Mouse (Mus musculus): ENCODE data around the gene Upp2. TPM values are rescaled to one million over a fixed set of nuclear protein-coding genes. Genes with fewer than 3 reads are reported as not detected.

Upp2 gene
- total RNA-seq, 1 experiment = 0.67 TPM

DNA sequence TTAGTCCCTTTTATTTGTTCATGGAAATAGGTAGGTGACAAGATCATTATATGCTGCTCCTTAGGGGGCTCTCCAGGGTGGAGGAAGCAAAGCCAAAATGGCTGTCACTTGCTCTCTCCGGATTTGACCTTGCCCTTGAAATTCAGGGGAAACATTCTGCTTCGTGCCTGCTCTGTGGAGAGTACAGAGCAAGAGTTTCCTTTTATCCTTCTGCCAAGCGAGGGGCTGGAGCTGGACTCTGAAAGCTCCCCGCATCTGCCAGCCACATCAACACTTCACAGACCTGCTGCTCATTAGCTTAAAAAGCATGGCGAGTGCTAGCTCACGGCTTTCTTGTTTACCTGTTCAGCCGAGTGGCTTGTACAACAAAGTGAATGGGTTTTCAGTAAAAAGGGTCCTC lies 220.3 kb downstream of the Upp2 start:
- Histone ChIP-seq H3K36me3 (ENCODE audit: control insufficient read depth, insufficient read depth, low read length, poor library complexity, severe bottlenecking) (no peaks in the 10 kb centered on the region), H3K9ac (ENCODE audit: insufficient read depth, low read depth, low read length, poor library complexity, severe bottlenecking) (no peak overlapping the region), H3K9me3 (ENCODE audit: control insufficient read depth, insufficient read depth, low read depth, low read length) (no peaks in the 10 kb centered on the region), H3K27ac (ENCODE audit: insufficient read depth, low read depth, low read length, poor library complexity, severe bottlenecking) (no peak overlapping the region), H3K4me3 (ENCODE audit: insufficient read depth in 1 of 2, low read depth in 1 of 2, low read length in 2 of 2, poor library complexity in 1 of 2, severe bottlenecking in 1 of 2) (no peak overlapping the region), H3K4me1 (ENCODE audit: control insufficient read depth in 2 of 2, insufficient read depth in 2 of 2, low read length in 2 of 2, poor library complexity in 1 of 2) (no peaks in the 10 kb centered on the region)
- no peak for TF ChIP-seq ZNF384 (IDR thresholded peaks at IDR 0.05; ENCODE audit: low read depth, low read length)
- TF ChIP-seq CHD2 (IDR thresholded peaks at IDR 0.05; ENCODE audit: low read depth, low read length) = no peak
- TF ChIP-seq ZC3H11A (IDR thresholded peaks at IDR 0.05; ENCODE audit: borderline replicate concordance, low read depth, low read length) = no peak
- TF ChIP-seq MAFK (IDR thresholded peaks at IDR 0.05; ENCODE audit: insufficient read depth, low read depth, low read length) = no peak
- no peak for TF ChIP-seq HCFC1 (IDR thresholded peaks at IDR 0.05; ENCODE audit: borderline replicate concordance, insufficient read depth, low read length)
- no peak for DNase-seq (ENCODE audit: low read depth, low spot score)
- in situ Hi-C loops (cut with MboI; ENCODE audit: low sequenced_read_pairs in 2 of 2, unreplicated experiment in 2 of 2) = no loop called here

DNA sequence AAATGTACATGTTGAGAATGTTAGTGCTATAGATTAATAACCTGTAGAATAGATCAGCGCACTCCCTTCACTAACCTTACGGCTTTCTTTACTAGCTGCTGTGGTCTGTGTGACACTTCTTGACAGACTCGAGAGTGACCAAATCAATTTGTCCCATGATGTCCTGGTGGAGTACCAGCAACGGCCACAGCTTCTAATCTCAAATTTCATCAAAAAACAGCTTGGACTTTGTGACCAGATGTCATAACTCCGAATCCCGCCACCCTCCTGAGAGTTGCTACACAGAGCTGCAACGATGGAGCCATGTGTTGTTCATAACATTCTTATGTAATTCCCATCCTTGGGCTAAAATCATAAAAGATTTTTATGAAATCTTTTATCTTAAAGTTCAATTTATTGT lies 222.8 kb downstream of the Upp2 start:
- Histone ChIP-seq H3K9me3 (ENCODE audit: control insufficient read depth, insufficient read depth, low read depth, low read length) (no peaks in the 10 kb centered on the region), H3K4me3 (ENCODE audit: insufficient read depth in 1 of 2, low read depth in 1 of 2, low read length in 2 of 2, poor library complexity in 1 of 2, severe bottlenecking in 1 of 2) (no peak overlapping the region), H3K9ac (ENCODE audit: insufficient read depth, low read depth, low read length, poor library complexity, severe bottlenecking) (no peak overlapping the region), H3K4me1 (ENCODE audit: control insufficient read depth in 2 of 2, insufficient read depth in 2 of 2, low read length in 2 of 2, poor library complexity in 1 of 2) (no peaks in the 10 kb centered on the region), H3K27ac (ENCODE audit: insufficient read depth, low read depth, low read length, poor library complexity, severe bottlenecking) (no peak overlapping the region), H3K36me3 (ENCODE audit: control insufficient read depth, insufficient read depth, low read length, poor library complexity, severe bottlenecking) (no peaks in the 10 kb centered on the region)
- in situ Hi-C loops (cut with MboI; ENCODE audit: low sequenced_read_pairs in 2 of 2, unreplicated experiment in 2 of 2) = no loop called here
- TF ChIP-seq ZNF384 (IDR thresholded peaks at IDR 0.05; ENCODE audit: low read depth, low read length) = no peak
- TF ChIP-seq CHD2 (IDR thresholded peaks at IDR 0.05; ENCODE audit: low read depth, low read length) = no peak
- no peak for TF ChIP-seq MAFK (IDR thresholded peaks at IDR 0.05; ENCODE audit: insufficient read depth, low read depth, low read length)
- no peak for TF ChIP-seq ZC3H11A (IDR thresholded peaks at IDR 0.05; ENCODE audit: borderline replicate concordance, low read depth, low read length)
- no peak for TF ChIP-seq HCFC1 (IDR thresholded peaks at IDR 0.05; ENCODE audit: borderline replicate concordance, insufficient read depth, low read length)
- no peak for DNase-seq (ENCODE audit: low read depth, low spot score)

DNA sequence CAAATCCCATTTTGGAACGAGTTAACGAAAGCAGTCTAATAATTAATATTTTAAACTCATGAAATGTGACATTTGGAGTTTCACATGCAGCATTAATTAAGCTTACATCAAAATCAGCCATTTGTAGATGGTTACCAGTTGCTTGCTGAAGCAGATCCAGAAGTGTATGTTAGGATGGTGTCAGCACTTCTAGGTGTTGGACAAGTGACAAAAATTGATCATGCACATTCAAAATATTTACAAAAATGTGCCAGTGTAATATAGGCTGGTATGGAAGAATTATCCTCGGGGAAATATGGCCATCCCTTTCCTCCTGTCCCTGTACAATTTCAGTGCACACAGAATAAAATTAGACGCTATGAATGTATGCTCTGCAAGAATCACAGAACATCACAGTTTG lies 223.3 kb downstream of the Upp2 start:
- TF ChIP-seq MAFK (IDR thresholded peaks at IDR 0.05; ENCODE audit: insufficient read depth, low read depth, low read length) (no peak), ZNF384 (IDR thresholded peaks at IDR 0.05; ENCODE audit: low read depth, low read length) (no peak), HCFC1 (IDR thresholded peaks at IDR 0.05; ENCODE audit: borderline replicate concordance, insufficient read depth, low read length) (no peak), CHD2 (IDR thresholded peaks at IDR 0.05; ENCODE audit: low read depth, low read length) (no peak), ZC3H11A (IDR thresholded peaks at IDR 0.05; ENCODE audit: borderline replicate concordance, low read depth, low read length) (no peak)
- Histone ChIP-seq H3K4me3 (ENCODE audit: insufficient read depth in 1 of 2, low read depth in 1 of 2, low read length in 2 of 2, poor library complexity in 1 of 2, severe bottlenecking in 1 of 2) (no peak overlapping the region), H3K4me1 (ENCODE audit: control insufficient read depth in 2 of 2, insufficient read depth in 2 of 2, low read length in 2 of 2, poor library complexity in 1 of 2) (no peaks in the 10 kb centered on the region), H3K36me3 (ENCODE audit: control insufficient read depth, insufficient read depth, low read length, poor library complexity, severe bottlenecking) (no peaks in the 10 kb centered on the region), H3K27ac (ENCODE audit: insufficient read depth, low read depth, low read length, poor library complexity, severe bottlenecking) (no peak overlapping the region), H3K9me3 (ENCODE audit: control insufficient read depth, insufficient read depth, low read depth, low read length) (no peaks in the 10 kb centered on the region), H3K9ac (ENCODE audit: insufficient read depth, low read depth, low read length, poor library complexity, severe bottlenecking) (no peak overlapping the region)
- in situ Hi-C loops (cut with MboI; ENCODE audit: low sequenced_read_pairs in 2 of 2, unreplicated experiment in 2 of 2) = no loop called here
- DNase-seq (ENCODE audit: low read depth, low spot score) = no peak

DNA sequence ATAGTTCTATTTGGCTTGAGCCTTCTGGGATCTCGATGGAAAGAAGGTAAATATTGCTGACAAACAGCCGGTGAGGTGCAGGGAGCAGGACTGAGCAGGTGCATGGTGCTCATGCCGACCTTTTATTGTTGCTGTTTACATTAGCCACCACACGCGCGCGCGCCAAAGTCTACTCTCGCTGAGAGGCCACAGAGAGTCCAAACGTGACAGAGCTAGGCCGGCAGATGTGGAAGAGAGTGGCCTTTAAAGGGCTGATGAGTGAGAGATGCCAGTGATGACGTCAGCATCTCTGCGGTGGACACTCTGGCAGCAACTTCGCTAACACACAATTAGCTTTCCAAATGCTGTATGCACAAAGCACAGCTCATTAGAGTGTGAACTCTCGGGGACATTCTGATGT lies 227.4 kb downstream of the Upp2 start:
- H3K27ac ChIP-seq (ENCODE audit: insufficient read depth, low read depth, low read length, poor library complexity, severe bottlenecking) = no peak overlapping the region
- in situ Hi-C loops (cut with MboI; ENCODE audit: low sequenced_read_pairs in 2 of 2, unreplicated experiment in 2 of 2) = no loop called here
- no peaks in the 10 kb centered on the region for H3K9me3 ChIP-seq (ENCODE audit: control insufficient read depth, insufficient read depth, low read depth, low read length)
- no peaks in the 10 kb centered on the region for H3K36me3 ChIP-seq (ENCODE audit: control insufficient read depth, insufficient read depth, low read length, poor library complexity, severe bottlenecking)
- H3K4me1 ChIP-seq (ENCODE audit: control insufficient read depth in 2 of 2, insufficient read depth in 2 of 2, low read length in 2 of 2, poor library complexity in 1 of 2) = no peaks in the 10 kb centered on the region
- TF ChIP-seq CHD2 (IDR thresholded peaks at IDR 0.05; ENCODE audit: low read depth, low read length) = no peak
- TF ChIP-seq ZC3H11A (IDR thresholded peaks at IDR 0.05; ENCODE audit: borderline replicate concordance, low read depth, low read length) = no peak
- no peak for TF ChIP-seq ZNF384 (IDR thresholded peaks at IDR 0.05; ENCODE audit: low read depth, low read length)
- no peak for TF ChIP-seq MAFK (IDR thresholded peaks at IDR 0.05; ENCODE audit: insufficient read depth, low read depth, low read length)
- no peak for TF ChIP-seq HCFC1 (IDR thresholded peaks at IDR 0.05; ENCODE audit: borderline replicate concordance, insufficient read depth, low read length)
- DNase-seq (ENCODE audit: low read depth, low spot score) = no peak
- H3K4me3 ChIP-seq (ENCODE audit: insufficient read depth in 1 of 2, low read depth in 1 of 2, low read length in 2 of 2, poor library complexity in 1 of 2, severe bottlenecking in 1 of 2) = no peak overlapping the region
- H3K9ac ChIP-seq (ENCODE audit: insufficient read depth, low read depth, low read length, poor library complexity, severe bottlenecking) = no peak overlapping the region

DNA sequence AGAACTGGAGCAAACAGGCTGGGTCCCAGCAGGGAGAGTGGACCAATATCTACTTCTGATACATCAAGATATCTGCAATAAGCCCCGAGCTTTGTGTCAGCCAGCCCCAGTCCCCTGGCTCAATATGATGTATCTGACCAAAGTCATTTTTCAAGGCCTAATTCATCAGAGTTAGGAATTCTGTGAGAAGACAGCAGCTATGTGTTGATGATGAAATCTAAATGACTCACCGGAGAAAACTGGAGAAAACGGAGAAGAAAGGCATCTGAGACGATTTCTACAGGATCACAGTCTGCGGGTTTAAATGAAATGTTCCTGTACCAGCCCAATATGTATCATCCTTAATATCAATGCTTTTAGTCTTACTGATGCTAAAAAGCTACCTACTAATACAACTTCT lies 228.3 kb downstream of the Upp2 start:
- no peaks in the 10 kb centered on the region for H3K9me3 ChIP-seq (ENCODE audit: control insufficient read depth, insufficient read depth, low read depth, low read length)
- TF ChIP-seq ZNF384 (IDR thresholded peaks at IDR 0.05; ENCODE audit: low read depth, low read length) (no peak), CHD2 (IDR thresholded peaks at IDR 0.05; ENCODE audit: low read depth, low read length) (no peak), HCFC1 (IDR thresholded peaks at IDR 0.05; ENCODE audit: borderline replicate concordance, insufficient read depth, low read length) (no peak), ZC3H11A (IDR thresholded peaks at IDR 0.05; ENCODE audit: borderline replicate concordance, low read depth, low read length) (no peak), MAFK (IDR thresholded peaks at IDR 0.05; ENCODE audit: insufficient read depth, low read depth, low read length) (no peak)
- no peak overlapping the region for H3K4me3 ChIP-seq (ENCODE audit: insufficient read depth in 1 of 2, low read depth in 1 of 2, low read length in 2 of 2, poor library complexity in 1 of 2, severe bottlenecking in 1 of 2)
- no peaks in the 10 kb centered on the region for H3K4me1 ChIP-seq (ENCODE audit: control insufficient read depth in 2 of 2, insufficient read depth in 2 of 2, low read length in 2 of 2, poor library complexity in 1 of 2)
- in situ Hi-C loops (cut with MboI; ENCODE audit: low sequenced_read_pairs in 2 of 2, unreplicated experiment in 2 of 2) = no loop called here
- DNase-seq (ENCODE audit: low read depth, low spot score) = no peak
- H3K36me3 ChIP-seq (ENCODE audit: control insufficient read depth, insufficient read depth, low read length, poor library complexity, severe bottlenecking) = no peaks in the 10 kb centered on the region
- no peak overlapping the region for H3K9ac ChIP-seq (ENCODE audit: insufficient read depth, low read depth, low read length, poor library complexity, severe bottlenecking)
- no peak overlapping the region for H3K27ac ChIP-seq (ENCODE audit: insufficient read depth, low read depth, low read length, poor library complexity, severe bottlenecking)
